Comparison of ENCODE assay signal across 24 mouse cellular contexts in the genomic region with DNA sequence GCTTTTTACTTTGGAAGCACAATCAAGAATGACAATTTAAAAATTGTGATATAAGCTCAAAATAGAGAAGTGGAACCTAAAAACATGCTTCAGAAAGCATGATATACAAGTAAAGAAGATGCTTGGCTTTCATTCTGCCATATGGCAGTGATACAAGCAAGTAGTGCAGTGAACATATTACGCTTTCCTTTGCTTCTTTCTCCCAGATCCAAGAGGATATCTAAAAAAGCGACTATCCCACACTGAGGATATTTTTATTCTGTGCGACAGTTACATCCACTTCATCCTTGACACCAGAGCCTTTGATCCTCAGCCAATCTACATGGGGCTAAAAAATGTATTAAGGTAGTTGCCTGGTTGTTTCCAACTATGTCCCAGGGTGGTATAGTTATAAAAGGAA. TPM values are rescaled to one million over a fixed set of nuclear protein-coding genes. Genes with fewer than 3 reads are reported as not detected.
"Had no signal": no experiment of that assay in that cellular context is flagged by ENCODE, and none has a peak within 500 bp of the region (broad histone marks: within the 10 kb centered on the region; RNA-seq: fewer than 3 reads in every experiment).

No protein-coding gene starts in this region.

- ATAC-seq: hindbrain, embryonic 16.5 days; inflammation-experienced regulatory T-cells, adult 6 months; intestine, embryonic 15.5 days; intestine, postnatal 0 days had no signal

- DNase-seq: gastrocnemius, postnatal 14 days; gastrocnemius, postnatal 36 days; heart, adult 11 months; heart, adult 2 months; heart, postnatal 14 days; heart, postnatal 4 days; kidney, adult 18-20 months; kidney, adult 8-10 months; kidney, postnatal 10 days; kidney, postnatal 25 days; kidney, postnatal 4 days; liver; liver, embryonic 13.5 days had no signal

RNA-seq across cellular contexts. Expression of gene Gpr82, which starts 20.6 kb away (rescaled TPM):
- total RNA-seq: gastrocnemius, adult 18-20 months; gastrocnemius, adult 8-10 months; gastrocnemius, postnatal 14 days; gastrocnemius, postnatal 36 days; heart, adult 2 months; heart, postnatal 14 days; heart, postnatal 4 days; layer of hippocampus, postnatal 10 days; layer of hippocampus, postnatal 25 days; left cerebral cortex, adult 18-20 months; left cerebral cortex, postnatal 14 days; left cerebral cortex, postnatal 36 days had no signal
